Mouse (Mus musculus): ENCODE results near the gene Galk1. TPM values are rescaled to one million over a fixed set of nuclear protein-coding genes. Genes with fewer than 3 reads are reported as not detected.

Galk1 gene
- polyA plus RNA-seq, 1 experiment from 2014 or later, result 319 TPM

- 0 out of 2 replicates have a peak, but pooled peaks cover 3% of the 10 kb centered on the region for H3K4me1 ChIP-seq (ENCODE audit: insufficient read depth)
- H3K9me3 ChIP-seq (ENCODE audit: low read length), result no peaks in the 10 kb centered on the region
These were observed 13.5 kb downstream of the Galk1 start for GRCm38 (mm10) chr11:115999027-115999426.

GRCm38 (mm10) chr11:115997662-115998061, 14.9 kb downstream of the Galk1 start:
- 0 out of 2 replicates have a peak, but pooled peaks cover 3% of the 10 kb centered on the region for H3K4me1 ChIP-seq (ENCODE audit: insufficient read depth)
- H3K36me3 ChIP-seq (replicated peaks; ENCODE audit: insufficient read depth, low read length), result no peaks in the 10 kb centered on the region
- H3K4me3 ChIP-seq (ENCODE audit: low read depth, low read length), result no peak overlapping the region
- no peak overlapping the region for H3K9ac ChIP-seq (replicated peaks)
- 74% methylated on average over 5 of the region's 5 CpGs for WGBS (ENCODE audit: insufficient replicate concordance)
- no peak overlapping the region for H3K4me2 ChIP-seq (ENCODE audit: low read depth, low read length)
- TF ChIP-seq EP300 (IDR thresholded peaks at IDR 0.05; ENCODE audit: low read depth), result no peak
- TF ChIP-seq CTCF (IDR thresholded peaks at IDR 0.05; ENCODE audit: low read depth), result no peak
- H3K27me3 ChIP-seq (ENCODE audit: insufficient read depth, low read length), result 0 out of 2 replicates have a peak, but pooled peaks cover 4% of the 10 kb centered on the region
- no peaks in the 10 kb centered on the region for H3K9me3 ChIP-seq (ENCODE audit: low read length)
- H3K27ac ChIP-seq (ENCODE audit: low read depth), result no peak overlapping the region
- ATAC-seq (no peak), DNase-seq (no peak)

More at GRCm38 (mm10) chr11:115999027-115999426, 13.5 kb downstream of the Galk1 start:
- 30% methylated on average over 7 of the region's 7 CpGs for WGBS (ENCODE audit: insufficient replicate concordance)
- no peak overlapping the region for H3K9ac ChIP-seq (replicated peaks)
- no peak for TF ChIP-seq CTCF (IDR thresholded peaks at IDR 0.05; ENCODE audit: low read depth)
- no peak for TF ChIP-seq EP300 (IDR thresholded peaks at IDR 0.05; ENCODE audit: low read depth)
- H3K27ac ChIP-seq (ENCODE audit: low read depth), result no peak overlapping the region
- no peaks in the 10 kb centered on the region for H3K36me3 ChIP-seq (replicated peaks; ENCODE audit: insufficient read depth, low read length)
- DNase-seq, result no peak
- no peak overlapping the region for H3K4me3 ChIP-seq (ENCODE audit: low read depth, low read length)
- H3K4me2 ChIP-seq (ENCODE audit: low read depth, low read length), result no peak overlapping the region
- H3K27me3 ChIP-seq (ENCODE audit: insufficient read depth, low read length), result 0 out of 2 replicates have a peak, but pooled peaks cover 4% of the 10 kb centered on the region
- ATAC-seq, result no peak

DNA sequence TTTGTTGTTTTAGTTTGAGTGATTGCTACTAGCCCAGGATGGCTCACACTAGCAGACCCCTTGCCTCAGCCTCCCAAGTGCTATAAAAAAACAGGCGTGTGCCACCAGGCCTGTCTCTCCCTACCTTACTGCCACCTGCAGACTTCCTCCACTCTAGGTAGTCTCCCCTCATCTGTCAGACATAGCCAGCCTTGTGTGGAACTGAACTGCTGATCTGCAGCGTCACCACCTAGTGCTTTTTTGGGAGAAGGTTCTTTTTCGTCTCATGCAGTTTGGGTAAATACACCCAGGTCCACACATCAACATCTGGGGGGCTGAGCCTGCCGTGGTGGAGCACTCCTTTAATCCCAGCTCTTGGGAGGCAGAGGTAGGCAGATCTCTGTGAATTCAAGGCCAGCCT, 15.5 kb downstream of the Galk1 start:
- Histone ChIP-seq H3K4me1 (ENCODE audit: insufficient read depth) (0 out of 2 replicates have a peak, but pooled peaks cover 3% of the 10 kb centered on the region), H3K9ac (replicated peaks) (no peak overlapping the region), H3K4me2 (ENCODE audit: low read depth, low read length) (no peak overlapping the region), H3K27ac (ENCODE audit: low read depth) (no peak overlapping the region), H3K36me3 (replicated peaks; ENCODE audit: insufficient read depth, low read length) (no peaks in the 10 kb centered on the region), H3K9me3 (ENCODE audit: low read length) (no peaks in the 10 kb centered on the region), H3K27me3 (ENCODE audit: insufficient read depth, low read length) (0 out of 2 replicates have a peak, but pooled peaks cover 4% of the 10 kb centered on the region), H3K4me3 (ENCODE audit: low read depth, low read length) (no peak overlapping the region)
- DNase-seq (no peak), ATAC-seq (no peak)
- TF ChIP-seq CTCF (IDR thresholded peaks at IDR 0.05; ENCODE audit: low read depth) (no peak), EP300 (IDR thresholded peaks at IDR 0.05; ENCODE audit: low read depth) (no peak)
- 73% methylated on average over 4 of the region's 4 CpGs for whole genome bisulfite sequencing (ENCODE audit: insufficient replicate concordance)

DNA sequence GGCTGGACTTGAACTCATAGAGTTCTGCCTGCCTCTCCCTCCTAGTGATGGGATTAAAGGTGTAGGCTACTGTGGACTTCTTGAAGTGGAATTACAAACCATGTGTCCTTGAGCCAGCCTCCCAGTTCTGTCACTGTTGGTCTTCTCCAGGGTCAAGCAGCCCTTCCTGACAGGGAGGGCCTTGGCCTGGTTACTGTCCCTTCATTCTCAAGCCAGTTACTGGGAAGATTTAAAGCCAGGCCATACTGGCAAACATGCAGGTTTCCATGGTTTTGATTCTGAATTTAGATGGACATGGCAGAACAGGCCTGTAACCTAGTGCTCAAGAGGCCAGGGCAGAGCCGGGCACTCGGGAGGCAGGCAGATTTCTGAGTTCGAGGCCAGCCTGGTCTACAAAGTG, 17.3 kb downstream of the Galk1 start:
- H3K4me3 ChIP-seq (ENCODE audit: low read depth, low read length), result no peak overlapping the region
- H3K9me3 ChIP-seq (ENCODE audit: low read length), result no peaks in the 10 kb centered on the region
- H3K36me3 ChIP-seq (replicated peaks; ENCODE audit: insufficient read depth, low read length), result no peaks in the 10 kb centered on the region
- no peak for DNase-seq
- H3K4me2 ChIP-seq (ENCODE audit: low read depth, low read length), result no peak overlapping the region
- WGBS (ENCODE audit: insufficient replicate concordance), result 83% methylated on average over 3 of the region's 3 CpGs
- 0 out of 2 replicates have a peak, but pooled peaks cover 4% of the 10 kb centered on the region for H3K27me3 ChIP-seq (ENCODE audit: insufficient read depth, low read length)
- no peak for ATAC-seq
- no peak overlapping the region for H3K27ac ChIP-seq (ENCODE audit: low read depth)
- no peak overlapping the region for H3K9ac ChIP-seq (replicated peaks)
- 0 out of 2 replicates have a peak, but pooled peaks cover 3% of the 10 kb centered on the region for H3K4me1 ChIP-seq (ENCODE audit: insufficient read depth)
- TF ChIP-seq EP300 (IDR thresholded peaks at IDR 0.05; ENCODE audit: low read depth) (no peak), CTCF (IDR thresholded peaks at IDR 0.05; ENCODE audit: low read depth) (no peak)

- Histone ChIP-seq H3K9me3 (ENCODE audit: low read length) (no peaks in the 10 kb centered on the region), H3K36me3 (replicated peaks; ENCODE audit: insufficient read depth, low read length) (no peaks in the 10 kb centered on the region), H3K4me2 (ENCODE audit: low read depth, low read length) (no peak overlapping the region), H3K4me3 (ENCODE audit: low read depth, low read length) (no peak overlapping the region), H3K4me1 (ENCODE audit: insufficient read depth) (no peaks in the 10 kb centered on the region), H3K9ac (replicated peaks) (no peak overlapping the region), H3K27ac (ENCODE audit: low read depth) (no peak overlapping the region), H3K27me3 (ENCODE audit: insufficient read depth, low read length) (no peaks in the 10 kb centered on the region)
- TF ChIP-seq EP300 (IDR thresholded peaks at IDR 0.05; ENCODE audit: low read depth), result no peak
- no peak for TF ChIP-seq CTCF (IDR thresholded peaks at IDR 0.05; ENCODE audit: low read depth)
- no peak for ATAC-seq
- DNase-seq, result no peak
- WGBS (ENCODE audit: insufficient replicate concordance), result 59% methylated on average over 4 of the region's 4 CpGs
These were observed 20.4 kb downstream of the Galk1 start for GRCm38 (mm10) chr11:115992098-115992497.

DNA sequence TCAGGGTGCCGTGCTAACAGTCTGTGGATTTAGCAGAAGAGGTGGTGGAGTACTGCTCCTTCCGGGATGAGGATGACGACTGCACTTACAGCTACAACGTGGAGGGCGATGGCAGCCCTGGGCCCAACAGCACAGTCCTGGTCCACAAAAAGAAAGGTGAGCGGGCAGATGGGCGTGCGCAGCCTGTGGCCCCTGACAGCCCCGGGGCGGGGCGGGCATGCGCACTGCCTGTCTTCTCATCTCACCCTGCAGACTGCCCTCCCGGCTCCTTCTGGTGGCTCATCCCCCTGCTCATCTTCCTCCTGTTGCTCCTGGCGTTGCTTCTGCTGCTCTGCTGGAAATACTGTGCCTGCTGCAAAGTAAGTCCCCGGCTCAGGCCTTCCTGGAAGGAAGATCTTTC, 22.8 kb downstream of the Galk1 start:
- no peak for DNase-seq
- WGBS (ENCODE audit: insufficient replicate concordance), result 44% methylated on average over 15 of the region's 15 CpGs
- Histone ChIP-seq H3K36me3 (replicated peaks; ENCODE audit: insufficient read depth, low read length) (no peaks in the 10 kb centered on the region), H3K9me3 (ENCODE audit: low read length) (no peaks in the 10 kb centered on the region), H3K9ac (replicated peaks) (no peak overlapping the region), H3K27me3 (ENCODE audit: insufficient read depth, low read length) (no peaks in the 10 kb centered on the region), H3K4me3 (ENCODE audit: low read depth, low read length) (no peak overlapping the region), H3K4me2 (ENCODE audit: low read depth, low read length) (peak overlapping the region; percentile 42; the same call in 1 of the 2 replicates), H3K4me1 (ENCODE audit: insufficient read depth) (no peaks in the 10 kb centered on the region), H3K27ac (ENCODE audit: low read depth) (no peak overlapping the region)
- no peak for ATAC-seq
- TF ChIP-seq EP300 (IDR thresholded peaks at IDR 0.05; ENCODE audit: low read depth) (no peak), CTCF (IDR thresholded peaks at IDR 0.05; ENCODE audit: low read depth) (no peak)
